8 mouse cellular contexts compared by ENCODE assay signal in genomic region chr8:119557821-119558602, GRCm38 (mm10). TPM values are rescaled to one million over a fixed set of nuclear protein-coding genes. Genes with fewer than 3 reads are reported as not detected.
DNase-seq lines count a peak whose midpoint lies in the region; ATAC-seq lines count a peak whose summit lies in the region.

No protein-coding gene starts in this region.

- 1% methylated on average over 55 of the region's 55 CpGs for WGBS in heart, embryonic 12.5 days
- whole genome bisulfite sequencing in limb, embryonic 10.5 days, result 2% methylated on average over 55 of the region's 55 CpGs
- 2% methylated on average over 55 of the region's 55 CpGs for WGBS in midbrain, embryonic 10.5 days

- peak; percentile 45 for DNase-seq in cerebellum, adult 9-11 months
- DNase-seq in cerebellum, postnatal 4 days (ENCODE audit: low spot score in 2 of 2), result no peak
- DNase-seq in urinary bladder, postnatal 36 days (ENCODE audit: low spot score in 2 of 2), result peak; percentile 13 to 76
- no peak for DNase-seq in urinary bladder, adult 2 months (ENCODE audit: low spot score)
- peak; percentile 35 for DNase-seq in limb, embryonic 10.5 days (ENCODE audit: low spot score)
- no peak for DNase-seq in midbrain, embryonic 10.5 days (ENCODE audit: low spot score)
- DNase-seq in T-cell, adult 2 months (ENCODE audit: low spot score), result no peak

- peaks cover 26% of the 10 kb centered on the region for H3K4me1 ChIP-seq in heart, embryonic 12.5 days (replicated peaks)
- peaks cover 33% of the 10 kb centered on the region for H3K4me1 ChIP-seq in limb, embryonic 10.5 days
- peaks cover 32% of the 10 kb centered on the region for H3K4me1 ChIP-seq in midbrain, embryonic 10.5 days

- peaks cover 17% of the 10 kb centered on the region for H3K36me3 ChIP-seq in heart, embryonic 12.5 days
- H3K36me3 ChIP-seq in limb, embryonic 10.5 days, result peaks cover 28% of the 10 kb centered on the region
- H3K36me3 ChIP-seq in midbrain, embryonic 10.5 days, result peaks cover 30% of the 10 kb centered on the region

- H3K9me3 ChIP-seq in heart, embryonic 12.5 days (replicated peaks), result no peaks in the 10 kb centered on the region
- H3K9me3 ChIP-seq in limb, embryonic 10.5 days (replicated peaks), result no peaks in the 10 kb centered on the region
- no peaks in the 10 kb centered on the region for H3K9me3 ChIP-seq in midbrain, embryonic 10.5 days (replicated peaks)

- no peaks in the 10 kb centered on the region for H3K27me3 ChIP-seq in heart, embryonic 12.5 days (replicated peaks)
- H3K27me3 ChIP-seq in limb, embryonic 10.5 days (ENCODE audit: low read depth, poor library complexity, severe bottlenecking), result no peaks in the 10 kb centered on the region
- H3K27me3 ChIP-seq in midbrain, embryonic 10.5 days (ENCODE audit: low read depth, poor library complexity, severe bottlenecking), result no peaks in the 10 kb centered on the region

- ATAC-seq in heart, embryonic 12.5 days (ENCODE audit: insufficient number of reproducible peaks, low FRiP score), result peak; percentile 93

- H3K27ac ChIP-seq in heart, embryonic 12.5 days (ENCODE audit: poor library complexity, severe bottlenecking), result peak overlapping the region; percentile 86
- H3K27ac ChIP-seq in limb, embryonic 10.5 days, result peak overlapping the region; percentile 97
- H3K27ac ChIP-seq in midbrain, embryonic 10.5 days (replicated peaks), result peak overlapping the region; percentile 96

- peak overlapping the region; percentile 91 for H3K4me3 ChIP-seq in heart, embryonic 12.5 days
- H3K4me3 ChIP-seq in limb, embryonic 10.5 days, result peak overlapping the region; percentile 86
- peak overlapping the region; percentile 88 for H3K4me3 ChIP-seq in midbrain, embryonic 10.5 days

- H3K9ac ChIP-seq in heart, embryonic 12.5 days, result peak overlapping the region; percentile 90

- peak overlapping the region; percentile 97 for H3K4me2 ChIP-seq in heart, embryonic 12.5 days

RNA-seq across cellular contexts. Expression of gene Mbtps1, which starts 0.5 kb away (rescaled TPM):
- 90.6 and 92.1 TPM in 2 replicates for polyA plus RNA-seq in urinary bladder, adult 2 months (2012; rRNA removed)
- 98.5 and 99.4 TPM in 2 replicates for polyA plus RNA-seq in heart, embryonic 12.5 days (2016; fragmentation: Nextera tagmentation; extraction: Ambion mirVana)
- 120 and 129 TPM in 2 replicates for polyA plus RNA-seq in limb, embryonic 10.5 days (2016; fragmentation: Nextera tagmentation; extraction: Ambion mirVana)
- polyA plus RNA-seq in midbrain, embryonic 10.5 days (2016; fragmentation: Nextera tagmentation; extraction: Ambion mirVana), result 111 and 112 TPM in 2 replicates

RNA-seq across cellular contexts. Expression of gene Hsdl1, which starts 17.0 kb away (rescaled TPM):
- 16.4 and 23.2 TPM in 2 replicates for polyA plus RNA-seq in urinary bladder, adult 2 months (2012; rRNA removed)
- polyA plus RNA-seq in heart, embryonic 12.5 days (2016; fragmentation: Nextera tagmentation; extraction: Ambion mirVana), result 38.3 and 41.9 TPM in 2 replicates
- polyA plus RNA-seq in limb, embryonic 10.5 days (2016; fragmentation: Nextera tagmentation; extraction: Ambion mirVana), result 28.2 and 33.5 TPM in 2 replicates
- polyA plus RNA-seq in midbrain, embryonic 10.5 days (2016; fragmentation: Nextera tagmentation; extraction: Ambion mirVana), result 73.0 and 88.9 TPM in 2 replicates

RNA-seq across cellular contexts. Expression of gene Dnaaf1, which starts 17.0 kb away (rescaled TPM):
- polyA plus RNA-seq in urinary bladder, adult 2 months (2012; rRNA removed), result 0.07 TPM in 2 replicates
- polyA plus RNA-seq in heart, embryonic 12.5 days (2016; fragmentation: Nextera tagmentation; extraction: Ambion mirVana), result 0.18 and 0.23 TPM in 2 replicates
- polyA plus RNA-seq in limb, embryonic 10.5 days (2016; fragmentation: Nextera tagmentation; extraction: Ambion mirVana), result 0.06 and 0.14 TPM in 2 replicates
- polyA plus RNA-seq in midbrain, embryonic 10.5 days (2016; fragmentation: Nextera tagmentation; extraction: Ambion mirVana), result 0.19 and 0.30 TPM in 2 replicates

RNA-seq across cellular contexts. Expression of gene Taf1c, which starts 47.0 kb away (rescaled TPM):
- 11.1 and 14.5 TPM in 2 replicates for polyA plus RNA-seq in urinary bladder, adult 2 months (2012; rRNA removed)
- polyA plus RNA-seq in heart, embryonic 12.5 days (2016; fragmentation: Nextera tagmentation; extraction: Ambion mirVana), result 8.1 and 8.6 TPM in 2 replicates
- 15.8 and 16.0 TPM in 2 replicates for polyA plus RNA-seq in limb, embryonic 10.5 days (2016; fragmentation: Nextera tagmentation; extraction: Ambion mirVana)
- polyA plus RNA-seq in midbrain, embryonic 10.5 days (2016; fragmentation: Nextera tagmentation; extraction: Ambion mirVana), result 15.3 and 16.7 TPM in 2 replicates

RNA-seq across cellular contexts. Expression of gene Adad2, which starts 54.5 kb away (rescaled TPM):
- not detected in 2 replicates for polyA plus RNA-seq in urinary bladder, adult 2 months (2012; rRNA removed)
- polyA plus RNA-seq in heart, embryonic 12.5 days (2016; fragmentation: Nextera tagmentation; extraction: Ambion mirVana), result 0.09 TPM in 1 of 2 replicates, not detected in the other
- not detected in 2 replicates for polyA plus RNA-seq in limb, embryonic 10.5 days (2016; fragmentation: Nextera tagmentation; extraction: Ambion mirVana)
- polyA plus RNA-seq in midbrain, embryonic 10.5 days (2016; fragmentation: Nextera tagmentation; extraction: Ambion mirVana), result 0.28 TPM in 1 of 2 replicates, not detected in the other

Comparison
In these comparisons a context has a peak if more than half of its experiments do, and no peak if none do; other contexts are left out.
1. DNase-seq: peak in cerebellum, adult 9-11 months (single experiment), urinary bladder, postnatal 36 days (2 of 2) and limb, embryonic 10.5 days (single experiment); none in cerebellum, postnatal 4 days (0 of 2), urinary bladder, adult 2 months (single experiment), midbrain, embryonic 10.5 days (single experiment) and T-cell, adult 2 months (single experiment).
2. Peak in every context shown above with its lines, with median percentiles within 50 percentile points of each other: H3K27ac ChIP-seq and H3K4me3 ChIP-seq.